10 mouse cellular contexts compared by ENCODE assay signal in genomic region chr10:115617456-115618287, GRCm38 (mm10). TPM values are rescaled to one million over a fixed set of nuclear protein-coding genes. Genes with fewer than 3 reads are reported as not detected.
A peak's percentile ranks its signal among the peaks of the same experiment; 100 is the strongest.
DNase-seq lines count a peak whose midpoint lies in the region; ATAC-seq and TF ChIP-seq lines count a peak whose summit lies in the region.
"Had no signal": no experiment of that assay in that cellular context is flagged by ENCODE, and none has a peak within 500 bp of the region (broad histone marks: within the 10 kb centered on the region; RNA-seq: fewer than 3 reads in every experiment).

No protein-coding gene starts in this region.

- peak; percentile 79 for TF ChIP-seq CTCF in midbrain, postnatal 0 days (IDR thresholded peaks at IDR 0.05)

- H3K36me3 ChIP-seq in embryonic facial prominence, embryonic 14.5 days (ENCODE audit: control insufficient read depth, insufficient read depth, low read length) = no peaks in the 10 kb centered on the region
- H3K36me3 ChIP-seq in hindbrain, embryonic 13.5 days = no peaks in the 10 kb centered on the region
- H3K36me3 ChIP-seq in midbrain, postnatal 0 days (ENCODE audit: insufficient read depth, low read length) = no peaks in the 10 kb centered on the region

- H3K27me3 ChIP-seq in embryonic facial prominence, embryonic 14.5 days (replicated peaks; ENCODE audit: control insufficient read depth, insufficient read depth, low read length) = no peaks in the 10 kb centered on the region
- 0 out of 2 replicates have a peak, but pooled peaks cover 3% of the 10 kb centered on the region for H3K27me3 ChIP-seq in hindbrain, embryonic 13.5 days
- H3K27me3 ChIP-seq in midbrain, postnatal 0 days (ENCODE audit: insufficient read depth, low read length) = no peaks in the 10 kb centered on the region

- ATAC-seq in embryonic facial prominence, embryonic 14.5 days (ENCODE audit: low read depth) = peak; percentile 79
- peak; percentile 90 for ATAC-seq in hindbrain, embryonic 13.5 days (ENCODE audit: low FRiP score)
- ATAC-seq in midbrain, postnatal 0 days (ENCODE audit: low FRiP score) = peak; percentile 63; the same call in 1 of the 2 replicates

- H3K4me2 ChIP-seq in embryonic facial prominence, embryonic 14.5 days (ENCODE audit: low read depth, low read length) = peak overlapping the region; percentile 54
- H3K4me2 ChIP-seq in hindbrain, embryonic 13.5 days = peak overlapping the region; percentile 56
- H3K4me2 ChIP-seq in midbrain, postnatal 0 days (ENCODE audit: low read depth, low read length, poor library complexity, severe bottlenecking) = peak overlapping the region; percentile 51

- H3K9ac ChIP-seq in embryonic facial prominence, embryonic 14.5 days (ENCODE audit: low read depth, low read length) = 0 out of 2 replicates have a peak overlapping the region, but pooled peaks have one; percentile 11
- 0 out of 2 replicates have a peak overlapping the region, but pooled peaks have one; percentile 3 for H3K9ac ChIP-seq in hindbrain, embryonic 13.5 days
- H3K9ac ChIP-seq in midbrain, postnatal 0 days (replicated peaks; ENCODE audit: low read length, poor library complexity, severe bottlenecking) = 0 out of 2 replicates have a peak overlapping the region, but pooled peaks have one; percentile 24

- peaks cover 3% of the 10 kb centered on the region; the same call in 1 of the 2 replicates for H3K4me1 ChIP-seq in embryonic facial prominence, embryonic 14.5 days (ENCODE audit: control insufficient read depth, insufficient read depth, low read length)
- H3K4me1 ChIP-seq in hindbrain, embryonic 13.5 days (replicated peaks) = 0 out of 2 replicates have a peak, but pooled peaks cover 3% of the 10 kb centered on the region
- no peaks in the 10 kb centered on the region for H3K4me1 ChIP-seq in midbrain, postnatal 0 days (ENCODE audit: insufficient read depth, low read length)

- H3K27ac ChIP-seq in embryonic facial prominence, embryonic 14.5 days (replicated peaks; ENCODE audit: low read depth, low read length) = no peak overlapping the region
- no peak overlapping the region for H3K27ac ChIP-seq in hindbrain, embryonic 13.5 days
- no peak overlapping the region for H3K27ac ChIP-seq in midbrain, postnatal 0 days (ENCODE audit: low read depth, low read length)

- H3K4me3 ChIP-seq in embryonic facial prominence, embryonic 14.5 days (ENCODE audit: low read depth, low read length) = peak overlapping the region; percentile 25
- peak overlapping the region; percentile 35 for H3K4me3 ChIP-seq in hindbrain, embryonic 13.5 days
- peak overlapping the region; percentile 25 for H3K4me3 ChIP-seq in midbrain, postnatal 0 days (ENCODE audit: low read depth, low read length)
- H3K4me3 ChIP-seq: erythroblast, embryonic 14.5 days had no signal

- intact Hi-C loops in left cerebral cortex, postnatal 4 days (cut with DNase I) = loop anchor here (5.0 to 10.0 kb wide), 2 partner anchors 183 to 210 kb away; no protein-coding TSS in a partner anchor

- 16% methylated on average over 14 of the region's 15 CpGs for WGBS in embryonic facial prominence, embryonic 14.5 days
- WGBS in hindbrain, embryonic 13.5 days = 11% methylated on average over 13 of the region's 15 CpGs
- 7% methylated on average over 14 of the region's 15 CpGs for WGBS in midbrain, postnatal 0 days

- H3K9me3 ChIP-seq in embryonic facial prominence, embryonic 14.5 days (ENCODE audit: control insufficient read depth, low read length) = no peaks in the 10 kb centered on the region
- no peaks in the 10 kb centered on the region for H3K9me3 ChIP-seq in hindbrain, embryonic 13.5 days
- no peaks in the 10 kb centered on the region for H3K9me3 ChIP-seq in midbrain, postnatal 0 days (ENCODE audit: low read length)

- peak; percentile 32 to 47 for DNase-seq in right cerebral cortex, postnatal 10 days (ENCODE audit: low spot score in 2 of 2)
- no peak for DNase-seq in right cerebral cortex, postnatal 36 days (ENCODE audit: low spot score in 2 of 2)
- DNase-seq in adrenal gland, postnatal 14 days = peak; percentile 32
- peak; percentile 86 for DNase-seq in embryonic facial prominence, embryonic 14.5 days (ENCODE audit: low spot score)
- peak; percentile 24 for DNase-seq in left cerebral cortex, postnatal 4 days
- peak; percentile 87 for DNase-seq in midbrain, postnatal 0 days (ENCODE audit: low spot score)
- DNase-seq in right cerebral cortex, postnatal 4 days = no peak

RNA-seq across cellular contexts. Expression of gene Lgr5, which starts 30.1 kb away (rescaled TPM):
- total RNA-seq in adrenal gland, postnatal 14 days (2021) = 21.4 and 23.7 TPM in 2 replicates
- 10.4 and 13.1 TPM in 2 replicates for polyA plus RNA-seq in embryonic facial prominence, embryonic 14.5 days (2014; fragmentation: Nextera tagmentation; extraction: Ambion mirVana)
- 3.0 and 4.1 TPM in 2 replicates for polyA plus RNA-seq in hindbrain, embryonic 13.5 days (2015; fragmentation: Nextera tagmentation; extraction: Ambion mirVana)
- 1 to 10 TPM; 1.1 to 1.4 TPM for total RNA-seq in left cerebral cortex, postnatal 4 days (2021)
- 3.0 and 6.0 TPM in 2 replicates for total RNA-seq in midbrain, postnatal 0 days (2014; rRNA removed)
- polyA plus RNA-seq in midbrain, postnatal 0 days (2015; fragmentation: Nextera tagmentation; extraction: Ambion mirVana) = 1.5 and 1.8 TPM in 2 replicates
- polyA plus RNA-seq: erythroblast, embryonic 14.5 days had no signal

RNA-seq across cellular contexts. Expression of gene A930009A15Rik, which starts 47.9 kb away (rescaled TPM):
- not detected in 2 replicates for total RNA-seq in adrenal gland, postnatal 14 days (2021)
- 0.42 TPM in 1 of 2 replicates, not detected in the other for polyA plus RNA-seq in embryonic facial prominence, embryonic 14.5 days (2014; fragmentation: Nextera tagmentation; extraction: Ambion mirVana)
- 0.39 and 1.0 TPM in 2 replicates for polyA plus RNA-seq in hindbrain, embryonic 13.5 days (2015; fragmentation: Nextera tagmentation; extraction: Ambion mirVana)
- total RNA-seq in left cerebral cortex, postnatal 4 days (2021) = under 1 TPM in 1 of 2 experiments, not detected in 1; 0.66 TPM
- total RNA-seq in midbrain, postnatal 0 days (2014; rRNA removed) = 0.85 TPM in 1 of 2 replicates, not detected in the other
- polyA plus RNA-seq in midbrain, postnatal 0 days (2015; fragmentation: Nextera tagmentation; extraction: Ambion mirVana) = 1.5 and 2.1 TPM in 2 replicates
- polyA plus RNA-seq: erythroblast, embryonic 14.5 days; testis, adult 2 months had no signal

Comparison
In these comparisons a context has a peak if more than half of its experiments do, and no peak if none do; other contexts are left out.
1. DNase-seq: peak in right cerebral cortex, postnatal 10 days (2 of 2), adrenal gland, postnatal 14 days (single experiment), embryonic facial prominence, embryonic 14.5 days (single experiment), left cerebral cortex, postnatal 4 days (single experiment) and midbrain, postnatal 0 days (single experiment); none in right cerebral cortex, postnatal 36 days (0 of 2) and right cerebral cortex, postnatal 4 days (single experiment).
2. Peak in every context shown above with its lines, with median percentiles within 50 percentile points of each other: ATAC-seq, H3K4me2 ChIP-seq, H3K4me3 ChIP-seq and H3K9ac ChIP-seq.